Mouse (Mus musculus): ENCODE data around the gene Bcar1.

Gene Bcar1

DNA sequence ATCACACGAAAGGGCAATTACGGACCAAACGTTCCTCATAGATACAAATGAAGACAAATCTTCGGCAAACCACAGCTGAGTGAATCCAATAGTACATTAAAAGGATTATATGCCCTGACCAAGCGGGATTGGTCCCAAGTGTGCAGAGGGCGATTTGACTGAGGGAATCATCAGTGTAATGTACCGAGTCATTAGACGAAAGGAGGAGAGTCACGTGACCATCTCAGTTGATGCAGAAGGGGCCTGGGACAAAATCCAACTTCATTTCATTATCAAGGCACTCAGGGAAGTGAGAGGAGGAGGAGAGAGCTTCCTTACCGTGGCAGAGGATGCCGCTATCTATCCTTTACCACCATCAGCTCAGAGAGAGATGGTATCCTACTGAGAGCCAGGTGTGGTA lies 62.5 kb downstream of the Bcar1 start:
- DNase-seq (ENCODE audit: low spot score in 2 of 2) = no peak

DNA sequence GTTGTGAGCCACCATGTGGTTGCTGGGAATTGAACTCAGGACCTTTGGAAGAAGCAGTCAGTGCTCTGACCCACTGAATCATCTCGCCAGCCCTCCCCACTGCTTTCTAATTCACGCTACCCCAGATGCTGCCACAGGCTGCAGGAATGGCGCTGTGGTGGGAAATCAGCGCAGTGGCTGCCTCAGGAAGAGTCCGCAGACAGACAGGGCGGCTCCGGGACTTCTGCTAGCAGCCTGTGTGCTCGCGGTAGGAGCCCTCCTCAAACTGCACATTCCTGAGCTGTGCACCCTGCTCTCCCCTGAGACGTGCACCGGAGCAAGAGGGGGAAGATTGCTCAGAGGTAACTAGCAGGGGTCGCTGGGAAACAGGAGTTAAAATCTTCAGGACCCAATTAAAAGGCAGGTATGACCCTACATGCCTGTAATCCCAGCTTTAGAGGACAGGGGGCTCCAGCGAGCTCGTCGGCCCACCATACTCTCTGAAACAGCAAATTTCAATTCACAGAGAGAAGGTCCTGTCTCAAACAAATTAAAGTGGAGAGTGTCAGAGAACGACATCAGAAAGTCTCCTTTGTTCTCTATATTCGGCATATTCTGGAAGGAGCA lies 63.1 kb downstream of the Bcar1 start:
- no peak for DNase-seq (ENCODE audit: low spot score in 2 of 2)

DNA sequence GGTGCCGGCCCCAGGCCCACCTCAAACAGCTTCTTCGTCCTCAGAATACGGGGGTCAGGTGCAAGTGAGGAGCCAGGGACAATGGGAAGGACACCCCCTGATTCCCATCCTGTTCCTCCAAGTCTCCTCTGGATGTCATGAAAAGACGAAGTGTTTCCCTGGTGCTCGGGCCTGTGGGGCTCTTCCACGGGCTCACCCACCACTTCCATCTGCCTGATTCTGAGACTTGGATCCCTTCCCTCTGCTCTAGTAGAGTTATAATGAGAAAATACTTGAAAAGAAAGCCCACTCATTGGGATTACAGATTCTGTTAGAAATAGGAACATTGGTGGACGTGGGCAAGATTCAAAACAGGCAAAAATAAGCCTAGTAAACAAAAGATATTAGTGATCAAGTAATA lies 64.8 kb downstream of the Bcar1 start:
- DNase-seq (ENCODE audit: low spot score in 2 of 2) = no peak

DNA sequence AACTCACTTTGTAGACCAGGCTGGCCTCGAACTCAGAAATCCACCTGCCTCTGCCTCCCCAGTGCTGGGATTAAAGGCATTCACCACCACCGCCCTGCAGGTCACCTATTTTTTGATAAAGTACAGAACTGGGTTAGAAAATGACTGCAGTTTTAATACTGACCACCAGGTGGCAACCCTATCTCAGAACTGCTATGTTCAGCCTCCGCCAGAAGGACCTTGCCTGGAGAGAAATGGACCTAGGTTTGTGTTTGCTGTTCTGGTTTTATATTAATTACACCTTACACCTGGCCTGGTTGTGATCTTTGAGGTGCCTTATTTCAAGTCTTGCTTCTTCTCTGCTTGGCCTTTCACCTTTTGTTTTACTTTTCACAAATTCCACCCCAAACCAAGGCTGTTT lies 65.5 kb downstream of the Bcar1 start:
- no peak for DNase-seq (ENCODE audit: low spot score in 2 of 2)

DNA sequence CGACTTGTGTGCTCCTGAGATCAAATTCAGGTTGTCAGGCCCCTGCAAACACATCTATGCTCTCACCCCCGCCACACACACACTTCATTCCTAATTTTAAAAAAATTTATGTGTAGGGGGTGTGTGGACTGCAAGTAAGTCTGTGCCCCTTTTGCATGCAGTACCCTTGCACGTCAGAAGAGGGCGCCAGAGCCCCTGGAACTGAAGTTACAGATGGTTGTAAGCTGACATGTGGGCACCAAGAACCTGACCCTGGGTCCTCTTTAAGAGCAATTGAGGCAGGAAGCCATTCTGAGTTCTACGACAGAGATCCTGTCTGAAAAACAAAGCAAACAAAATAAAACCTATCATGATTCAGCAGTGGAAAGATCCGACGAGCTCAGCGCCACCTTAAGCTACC lies 67.4 kb downstream of the Bcar1 start:
- DNase-seq (ENCODE audit: low spot score in 2 of 2) = no peak

DNA sequence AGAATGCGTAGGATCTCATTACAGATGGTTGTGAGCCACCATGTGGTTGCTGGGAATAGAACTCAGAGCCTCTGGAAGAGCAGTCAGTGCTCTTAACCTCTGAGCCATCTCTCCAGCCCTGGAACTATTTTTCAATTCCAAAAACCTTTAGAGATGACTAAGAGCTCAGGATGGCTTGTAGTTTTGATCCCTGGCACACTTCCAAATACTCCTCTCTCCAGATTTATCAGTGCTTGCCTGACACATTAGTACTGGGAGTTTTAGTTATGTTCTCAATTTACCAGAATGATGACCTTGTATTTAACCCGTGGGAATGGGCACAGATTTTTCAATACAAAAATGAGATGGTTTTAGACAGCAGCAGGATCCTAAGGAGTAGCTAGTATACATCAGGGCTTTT lies 76.9 kb downstream of the Bcar1 start:
- no peak for DNase-seq (ENCODE audit: low spot score in 2 of 2)

DNA sequence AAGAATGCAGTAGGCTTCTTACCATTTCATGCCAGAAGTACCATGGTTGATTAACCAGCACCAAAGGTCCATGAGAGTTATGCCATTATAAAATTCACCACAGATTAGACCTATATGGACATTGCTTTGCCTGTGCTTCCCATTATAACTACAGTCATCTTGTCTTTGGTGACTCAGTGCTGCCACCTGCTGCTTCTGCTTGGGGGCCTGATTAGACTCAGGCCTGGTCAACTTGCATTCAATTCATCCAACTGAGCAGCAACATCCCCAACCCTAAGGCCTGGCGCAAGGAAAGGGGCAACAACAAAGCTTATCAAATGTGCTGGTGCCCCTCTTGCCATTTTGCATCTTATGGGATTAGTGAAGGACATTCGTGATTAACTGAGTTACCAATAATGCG lies 81.1 kb downstream of the Bcar1 start:
- DNase-seq (ENCODE audit: low spot score in 2 of 2) = peak; percentile 48 to 83

All from urinary bladder, postnatal 4 days (tissue).